Mouse (Mus musculus): ENCODE measurements around the gene Sema6d. TPM values are rescaled to one million over a fixed set of nuclear protein-coding genes. Genes with fewer than 3 reads are reported as not detected.

Gene Sema6d
- total RNA-seq, 2 experiments from 2014 or later, result 21.3 to 27.7 TPM

DNA sequence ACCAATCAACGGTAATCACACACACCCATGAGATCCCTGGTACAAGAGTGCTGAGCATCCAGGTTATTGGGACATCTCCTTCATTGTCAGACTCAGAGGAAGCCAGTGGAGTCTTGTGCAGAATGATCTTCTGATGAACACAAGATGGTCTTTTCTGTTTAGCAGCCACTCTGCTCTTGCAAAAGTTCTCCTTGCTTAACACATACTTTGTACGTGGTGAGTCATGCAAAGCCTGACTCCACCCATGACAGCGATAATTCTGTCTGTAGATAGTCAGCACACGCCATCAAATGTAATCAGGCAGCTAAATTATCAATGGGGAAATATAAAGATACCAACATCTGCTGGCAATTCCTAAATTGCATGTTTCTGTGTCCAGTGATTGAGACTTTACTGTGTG lies 307.0 kb downstream of the Sema6d start:
- no peak for DNase-seq (ENCODE audit: low spot score in 2 of 2)

DNA sequence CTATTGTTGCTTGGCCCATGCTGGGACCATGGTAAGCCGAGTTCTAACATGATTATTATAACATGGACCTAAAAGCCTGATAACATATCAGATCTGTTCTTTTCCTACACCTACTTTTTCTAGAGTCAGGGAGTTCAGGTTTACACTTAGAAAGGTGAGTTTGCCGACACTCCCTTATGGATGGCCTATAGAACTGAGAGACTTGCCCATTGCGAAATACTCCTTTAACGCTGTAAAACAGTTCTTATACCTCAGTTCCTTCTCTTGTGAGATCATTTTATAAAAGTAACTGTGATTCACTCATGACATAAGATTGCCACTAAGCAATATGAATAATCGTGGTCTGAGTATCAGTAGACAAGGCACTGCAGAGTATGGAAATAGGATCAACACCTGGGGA lies 307.5 kb downstream of the Sema6d start:
- no peak for DNase-seq (ENCODE audit: low spot score in 2 of 2)

DNA sequence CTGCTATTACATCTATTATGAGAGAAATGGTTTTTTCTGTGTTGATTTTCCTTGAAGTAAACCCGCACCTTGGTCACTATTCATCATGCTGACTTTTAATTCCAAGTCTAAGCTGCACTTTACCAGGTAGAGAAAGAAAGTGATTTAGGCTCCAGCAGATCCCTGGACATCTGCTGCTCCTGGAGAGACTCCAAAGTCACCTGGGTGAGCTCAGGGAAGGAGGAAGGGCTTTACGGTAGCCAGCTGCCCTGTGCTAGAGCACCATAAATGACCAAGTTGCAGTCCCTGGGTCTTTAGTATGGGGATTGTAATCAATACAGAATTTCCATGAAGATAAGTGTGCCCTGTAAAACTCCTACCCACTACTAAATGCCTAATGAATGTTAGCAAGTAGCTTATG lies 309.8 kb downstream of the Sema6d start:
- DNase-seq (ENCODE audit: low spot score in 2 of 2), result no peak

DNA sequence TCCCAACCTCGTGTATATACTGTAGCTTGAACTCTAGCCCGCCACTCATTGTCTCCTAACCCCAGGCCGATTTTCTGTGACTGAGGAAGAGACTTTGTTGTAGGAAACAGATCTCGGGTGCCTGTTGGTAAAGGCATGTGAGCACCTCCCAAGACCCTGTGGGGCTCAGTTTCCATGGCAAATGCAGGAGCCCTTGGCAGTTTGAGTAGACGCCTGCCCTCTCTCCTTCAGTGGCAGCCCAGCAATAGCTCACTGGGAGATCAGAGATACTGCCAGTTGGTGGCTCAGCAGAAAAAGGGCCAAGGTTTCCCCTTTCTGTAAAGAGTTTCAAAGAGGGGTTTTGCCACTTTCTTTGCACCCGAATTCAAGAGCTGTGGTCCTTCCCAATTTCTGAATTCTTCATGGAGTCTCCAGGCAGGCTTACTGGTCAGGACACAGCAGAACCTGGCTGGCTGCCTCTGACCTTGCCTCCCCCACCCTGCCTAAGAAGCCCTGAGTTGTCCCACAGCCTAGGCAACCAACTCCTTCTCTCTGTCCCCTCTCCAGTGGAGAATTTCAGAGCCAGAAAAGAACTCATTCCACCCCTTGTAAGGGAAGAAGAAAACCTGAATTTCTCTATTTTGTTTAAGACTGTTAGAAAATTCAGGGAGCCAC lies 312.1 kb downstream of the Sema6d start:
- DNase-seq (ENCODE audit: low spot score in 2 of 2), result no peak

DNA sequence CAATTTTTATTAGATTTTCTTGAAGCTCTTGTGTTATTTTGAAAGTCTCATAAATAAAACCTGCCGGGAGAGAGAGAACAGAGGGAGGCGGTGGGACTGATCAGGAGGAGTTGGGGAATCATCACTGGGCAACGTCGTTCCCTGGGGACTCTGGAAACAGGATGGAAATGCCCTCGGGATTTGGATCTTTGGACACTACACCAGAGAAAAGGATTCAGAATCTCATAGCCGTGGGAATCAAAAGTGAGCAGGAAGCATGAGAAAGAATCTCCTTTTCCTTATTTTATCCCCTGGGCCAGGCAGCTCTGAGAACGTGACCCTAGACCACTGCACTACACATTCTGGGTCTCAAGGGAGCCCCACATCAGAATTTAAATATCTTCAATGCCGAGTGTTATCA lies 313.8 kb downstream of the Sema6d start:
- no peak for DNase-seq (ENCODE audit: low spot score in 2 of 2)

DNA sequence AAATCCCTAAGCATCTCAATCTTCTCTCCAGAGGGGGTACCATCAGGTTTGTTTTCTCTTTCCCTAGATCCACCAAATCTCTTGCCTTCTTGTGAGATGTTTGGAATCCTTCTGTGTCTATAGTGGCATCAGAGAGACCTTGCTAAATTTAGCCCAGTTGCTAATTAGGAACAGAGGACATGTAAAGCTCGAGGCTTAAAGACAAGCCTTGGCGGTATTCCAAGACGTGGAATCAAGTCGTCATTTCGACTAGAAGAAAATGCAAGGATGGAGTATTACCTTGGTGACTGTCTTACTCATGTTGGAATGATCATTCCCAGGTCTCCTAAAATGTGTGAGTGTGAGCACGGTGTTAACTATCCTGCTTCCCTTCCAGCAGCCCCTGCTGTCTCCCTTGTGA lies 314.2 kb downstream of the Sema6d start:
- DNase-seq (ENCODE audit: low spot score in 2 of 2), result no peak

DNA sequence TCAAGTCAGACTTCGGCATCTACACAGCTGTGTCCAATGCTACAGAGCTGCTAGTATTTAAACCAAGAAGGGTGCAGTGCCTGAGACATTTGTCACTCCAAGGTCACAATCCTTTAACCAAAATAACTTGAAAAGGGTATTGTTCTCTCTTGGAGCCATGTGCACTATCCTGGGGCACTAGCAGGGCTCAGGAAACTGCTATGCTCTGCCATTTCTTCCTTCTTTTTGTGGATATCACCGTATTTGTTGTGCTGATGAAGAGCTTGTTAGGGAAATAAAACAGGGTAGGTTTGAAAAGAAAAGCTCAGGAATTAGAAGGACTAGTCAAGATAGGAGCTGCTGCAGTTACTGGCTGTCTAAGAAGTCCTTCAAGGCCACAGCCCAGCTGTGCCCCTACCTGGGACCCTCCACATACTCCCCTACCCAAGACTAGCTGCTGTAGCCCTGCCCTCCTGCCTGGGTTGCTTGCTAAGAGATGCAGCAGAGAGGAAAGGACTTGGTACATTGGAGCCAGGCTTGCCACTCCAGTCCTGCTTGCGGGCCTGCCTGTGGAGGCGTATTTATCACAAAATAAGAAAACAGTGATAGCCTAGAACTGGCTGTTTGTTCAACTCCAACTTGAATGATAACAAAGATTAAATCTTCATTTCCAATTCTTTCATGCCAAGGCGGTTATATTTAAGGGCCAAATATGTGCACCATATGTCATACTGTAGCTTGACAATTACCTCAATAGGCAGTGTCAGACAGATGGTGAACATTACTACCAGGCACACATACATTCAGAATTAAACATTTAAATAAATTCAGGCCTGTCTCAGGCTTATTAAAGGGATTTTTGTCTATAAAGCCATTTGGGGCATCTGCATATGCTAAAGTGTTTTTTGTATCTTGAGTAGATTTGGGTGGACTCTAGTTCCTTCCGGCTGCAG lies 315.1 kb downstream of the Sema6d start:
- no peak for DNase-seq (ENCODE audit: low spot score in 2 of 2)

DNA sequence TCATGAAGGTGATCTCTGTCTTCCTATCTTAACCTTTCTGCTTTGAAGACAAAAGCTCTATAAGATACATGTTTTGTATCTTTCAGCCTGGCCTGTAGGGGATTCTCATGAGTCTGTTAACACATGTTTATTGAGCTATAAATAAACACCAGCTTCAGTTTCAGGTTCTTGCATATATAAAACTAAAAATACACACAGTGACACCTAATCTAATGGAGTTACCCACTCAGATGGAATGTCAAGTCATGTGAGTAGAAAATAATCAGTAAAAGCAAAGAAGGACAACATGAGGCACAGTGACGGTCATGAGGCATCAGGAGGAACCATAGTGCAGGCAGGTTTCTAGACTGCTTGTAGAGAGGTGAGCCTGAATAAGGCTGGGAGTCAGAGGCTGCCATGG lies 319.2 kb downstream of the Sema6d start:
- DNase-seq (ENCODE audit: low spot score in 2 of 2), result no peak

DNA sequence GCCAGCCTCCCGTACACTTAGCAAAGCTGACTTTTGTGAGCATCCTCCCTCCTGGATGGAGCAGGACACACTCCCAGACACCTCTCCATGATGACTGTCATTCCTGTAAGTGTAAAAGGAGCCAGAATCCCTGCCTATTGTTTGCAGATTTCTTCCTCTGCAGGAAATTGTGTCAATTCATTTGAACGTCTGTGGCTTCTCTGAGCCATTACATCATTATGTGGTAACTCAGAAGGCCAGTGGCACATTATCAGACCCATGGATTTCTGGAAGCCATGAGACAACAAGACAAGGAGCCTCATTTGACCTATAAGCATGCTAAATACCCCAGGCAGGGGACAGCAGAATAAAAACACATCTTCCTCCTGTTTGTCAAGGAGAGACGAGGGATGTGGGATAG lies 327.0 kb downstream of the Sema6d start:
- no peak for DNase-seq (ENCODE audit: low spot score in 2 of 2)

DNA sequence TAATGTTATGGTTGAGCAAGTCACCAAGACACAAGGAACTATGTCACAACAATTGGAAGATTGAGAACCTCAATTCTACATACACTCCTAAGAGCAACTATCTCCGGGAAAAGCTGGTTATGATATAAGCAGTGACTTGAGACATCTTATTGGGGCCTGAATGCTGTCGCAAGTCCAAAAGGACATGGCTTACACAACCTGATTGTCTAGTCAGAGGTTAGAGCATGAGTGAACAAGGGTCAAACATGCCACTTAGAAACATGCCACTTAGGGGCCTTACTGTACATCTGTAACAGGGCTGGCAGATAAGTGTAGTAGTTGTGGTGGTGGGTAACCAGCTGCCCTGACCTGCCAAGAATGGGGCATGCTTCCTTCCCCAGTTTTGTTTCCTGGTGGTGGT lies 328.6 kb downstream of the Sema6d start:
- DNase-seq (ENCODE audit: low spot score in 2 of 2), result no peak

DNA sequence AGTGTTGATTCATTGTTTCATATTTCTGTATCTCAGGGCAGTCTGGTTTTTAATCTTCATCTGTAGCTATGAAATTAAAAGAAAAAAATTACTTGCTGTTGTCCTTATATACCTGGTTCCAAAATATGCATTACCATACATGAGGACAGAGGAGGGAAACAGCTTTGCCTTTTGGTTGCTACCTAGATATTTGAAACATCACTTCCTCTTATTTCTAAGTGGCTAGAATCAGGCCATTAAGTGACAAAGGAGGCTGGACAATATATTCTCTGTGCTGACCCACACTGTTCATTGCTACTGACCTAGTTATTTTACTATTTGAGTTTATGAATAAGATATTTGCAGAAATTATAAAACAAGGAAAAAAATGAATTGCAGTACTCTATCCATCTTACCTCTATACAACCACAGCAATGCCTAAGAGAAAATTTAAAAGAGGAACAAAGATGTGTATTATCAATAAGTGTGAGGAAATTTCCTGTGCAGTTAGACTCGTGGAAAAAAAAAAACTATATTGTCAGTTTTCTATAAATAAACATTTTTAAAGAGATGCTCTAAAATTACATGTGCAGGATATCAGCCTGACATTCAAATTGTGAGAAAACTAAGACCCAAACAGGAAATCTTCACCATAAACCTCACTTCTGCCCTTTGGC lies 330.5 kb downstream of the Sema6d start:
- no peak for DNase-seq (ENCODE audit: low spot score in 2 of 2)

DNA sequence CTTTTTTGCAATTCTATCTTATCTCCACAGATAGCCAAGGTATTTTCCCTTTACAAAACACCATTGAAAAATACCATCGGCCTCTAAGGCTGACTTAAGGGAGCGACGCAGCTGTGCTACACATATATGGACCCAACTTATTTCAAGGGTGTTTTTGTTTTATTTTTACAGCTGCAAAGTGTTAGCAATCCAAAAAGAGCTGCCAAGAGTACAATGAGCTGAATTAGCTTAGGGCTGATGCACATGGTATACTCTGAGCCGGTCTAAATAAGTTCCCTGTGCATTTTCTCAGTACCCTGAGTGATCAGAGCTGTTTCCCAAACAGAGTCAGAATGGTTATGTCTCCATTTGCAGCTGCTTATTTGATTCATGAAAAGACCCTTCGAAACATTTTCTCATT lies 340.0 kb downstream of the Sema6d start:
- DNase-seq (ENCODE audit: low spot score in 2 of 2), result no peak

DNA sequence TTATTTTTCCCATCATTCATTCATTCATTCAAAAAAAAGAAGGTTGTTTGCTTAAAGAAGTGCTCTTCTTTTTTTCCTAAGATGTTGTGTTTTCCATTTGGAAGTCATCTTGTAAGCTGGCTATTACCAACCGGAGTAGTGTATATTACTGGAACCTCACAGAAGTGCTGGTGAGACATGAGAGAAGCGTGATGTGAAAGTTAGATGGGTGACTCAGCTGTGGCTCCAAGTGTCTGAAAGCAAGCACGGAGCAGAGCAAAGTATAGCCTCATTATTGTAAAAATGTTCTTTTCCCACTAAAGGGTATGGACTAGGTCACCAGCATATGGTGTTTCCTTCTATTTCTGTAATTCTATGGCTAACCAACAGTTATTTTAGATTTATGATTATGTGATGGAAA lies 340.9 kb downstream of the Sema6d start:
- DNase-seq (ENCODE audit: low spot score in 2 of 2), result no peak

DNA sequence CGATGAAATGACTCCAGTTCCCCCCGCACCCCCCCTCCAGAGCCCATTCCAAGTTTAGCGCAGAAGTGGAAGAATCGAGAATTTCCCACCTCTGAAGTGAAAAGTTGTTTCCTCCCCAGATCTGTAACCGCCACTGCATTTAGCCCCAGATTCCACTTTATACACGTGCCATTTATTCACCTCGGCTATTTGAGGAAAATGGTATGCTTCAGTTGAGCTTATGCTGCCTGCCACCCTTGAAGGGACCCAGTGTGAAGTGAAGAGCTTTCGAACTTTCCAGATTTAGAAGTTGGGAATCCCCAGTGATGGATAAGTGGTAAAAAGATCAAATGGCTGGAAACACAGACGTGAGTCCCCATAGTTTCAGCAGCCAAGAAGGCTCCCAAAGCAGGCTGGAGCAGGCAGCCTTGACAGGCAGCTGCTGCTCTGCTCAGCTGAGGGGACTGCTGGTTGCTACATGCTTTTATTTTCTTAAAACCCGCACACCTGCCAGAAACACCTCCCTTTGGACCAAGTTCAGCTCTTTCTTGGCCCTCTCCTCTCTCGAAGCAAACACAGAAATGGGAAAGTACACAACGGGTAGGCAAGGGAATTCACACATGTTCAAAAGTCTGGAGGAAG lies 345.7 kb downstream of the Sema6d start:
- DNase-seq (ENCODE audit: low spot score in 2 of 2), result no peak

DNA sequence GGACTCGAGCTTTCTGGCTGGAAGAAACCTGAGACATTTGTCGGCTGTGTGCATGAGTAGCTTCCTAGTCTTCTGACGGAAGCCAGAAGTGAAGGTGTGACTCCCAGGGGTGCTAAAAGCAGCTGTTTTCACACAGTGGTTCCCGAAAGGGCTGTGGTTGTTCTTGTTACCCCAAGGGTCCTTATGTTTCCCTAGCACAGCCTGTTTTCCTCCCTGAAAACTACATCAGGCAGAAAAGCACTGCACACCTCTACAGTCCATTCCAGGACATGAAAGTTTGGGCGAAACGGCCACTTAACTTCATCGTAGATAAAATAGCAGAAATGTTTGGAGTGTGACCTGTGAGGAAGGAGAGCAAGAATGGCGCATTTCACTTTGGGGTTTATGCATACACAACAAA lies 346.9 kb downstream of the Sema6d start:
- DNase-seq (ENCODE audit: low spot score in 2 of 2), result no peak

DNA sequence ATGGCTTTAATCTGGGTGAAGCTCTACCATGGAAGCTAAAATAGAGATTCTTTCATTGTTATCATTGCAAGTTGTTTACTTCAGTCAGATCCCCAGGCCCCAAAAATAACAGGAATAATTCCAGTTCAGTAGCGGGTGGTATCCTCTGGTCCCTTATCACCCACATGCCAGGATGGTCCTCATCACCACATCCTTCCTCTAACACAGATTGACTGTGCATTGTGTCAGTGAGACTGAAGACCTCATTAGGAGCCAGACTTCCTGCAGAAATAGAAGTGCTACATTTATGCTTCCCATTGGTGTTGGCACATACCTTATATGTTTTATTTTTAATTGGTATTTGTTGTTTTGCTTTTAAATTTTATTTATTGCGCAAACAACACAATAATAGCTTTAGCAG lies 354.4 kb downstream of the Sema6d start:
- DNase-seq (ENCODE audit: low spot score in 2 of 2), result no peak

DNA sequence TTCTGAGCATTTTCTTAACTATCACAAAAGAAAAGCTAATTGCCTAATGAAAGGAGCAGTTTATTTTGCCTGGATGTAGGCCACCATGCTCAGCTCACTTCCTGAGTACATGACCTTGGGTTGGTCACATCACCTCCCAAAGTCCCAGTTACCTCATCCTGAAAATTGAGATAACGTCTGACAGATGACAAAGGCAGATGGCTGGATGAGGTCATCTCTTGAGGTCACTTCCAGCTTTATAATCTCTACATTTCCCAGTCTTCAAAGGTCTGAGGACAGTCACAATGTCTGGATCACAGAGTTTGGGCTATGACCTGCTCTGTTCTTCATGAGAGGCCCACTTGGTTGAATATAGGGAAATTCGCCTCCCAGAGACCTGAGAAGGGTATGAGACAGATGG lies 366.1 kb downstream of the Sema6d start:
- DNase-seq (ENCODE audit: low spot score in 2 of 2), result no peak

DNA sequence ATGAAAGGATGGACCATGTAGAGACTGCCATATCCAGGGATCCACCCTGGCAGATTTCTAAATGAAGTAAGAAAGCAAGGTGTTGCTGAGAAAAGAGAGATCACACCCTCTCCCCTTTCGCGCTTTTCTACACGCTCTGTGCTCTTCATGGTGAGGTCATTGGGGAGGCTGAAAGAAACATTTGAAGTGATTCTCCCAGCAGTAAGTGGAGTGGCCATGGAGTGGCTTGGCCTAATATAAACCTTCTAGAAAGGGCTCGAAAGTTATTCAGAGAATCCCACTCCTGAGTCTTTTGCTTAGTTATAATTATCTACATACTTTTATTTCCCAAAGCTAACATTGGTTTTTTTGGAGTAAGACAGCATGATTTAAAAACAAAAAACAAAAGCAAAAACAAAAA lies 367.2 kb downstream of the Sema6d start:
- DNase-seq (ENCODE audit: low spot score in 2 of 2), result no peak

DNA sequence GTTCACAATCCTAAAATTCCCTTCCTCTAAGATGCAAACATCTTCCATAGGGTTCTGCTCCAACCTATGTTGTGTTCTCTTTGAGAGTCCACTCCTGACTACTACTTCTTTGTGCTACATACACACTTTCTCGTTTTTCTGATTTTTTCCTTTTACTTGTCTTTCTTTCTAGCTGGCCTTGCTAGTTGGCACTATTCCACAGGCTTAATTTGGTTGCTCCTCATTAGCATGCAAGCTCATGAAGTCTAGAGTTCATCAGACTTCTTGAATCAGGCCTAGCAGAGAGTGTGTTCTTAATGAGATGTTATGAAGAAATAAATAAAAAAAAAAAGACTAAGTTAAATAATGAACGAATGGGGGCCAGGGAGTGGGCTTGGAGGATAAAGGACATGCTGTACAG lies 368.3 kb downstream of the Sema6d start:
- no peak for DNase-seq (ENCODE audit: low spot score in 2 of 2)

DNA sequence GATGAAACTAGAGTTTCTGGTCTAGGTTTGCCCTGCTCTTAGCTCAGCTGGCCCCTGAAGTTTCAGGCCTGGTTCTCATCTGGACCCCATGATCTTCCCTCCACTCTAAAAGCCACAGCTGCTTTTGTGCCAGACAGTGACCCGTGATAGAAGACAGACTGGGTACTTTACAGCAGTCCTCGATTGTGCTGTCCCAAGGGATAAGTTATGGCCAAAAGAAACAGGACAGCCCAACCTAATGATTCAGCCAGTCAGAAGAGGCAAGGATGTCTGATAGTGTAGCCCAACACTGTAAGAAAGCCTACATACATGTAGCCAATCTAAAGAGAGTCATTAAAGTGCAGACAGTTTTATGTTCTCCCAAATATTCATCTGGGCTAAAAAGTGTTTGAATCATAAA lies 371.2 kb downstream of the Sema6d start:
- no peak for DNase-seq (ENCODE audit: low spot score in 2 of 2)

DNA sequence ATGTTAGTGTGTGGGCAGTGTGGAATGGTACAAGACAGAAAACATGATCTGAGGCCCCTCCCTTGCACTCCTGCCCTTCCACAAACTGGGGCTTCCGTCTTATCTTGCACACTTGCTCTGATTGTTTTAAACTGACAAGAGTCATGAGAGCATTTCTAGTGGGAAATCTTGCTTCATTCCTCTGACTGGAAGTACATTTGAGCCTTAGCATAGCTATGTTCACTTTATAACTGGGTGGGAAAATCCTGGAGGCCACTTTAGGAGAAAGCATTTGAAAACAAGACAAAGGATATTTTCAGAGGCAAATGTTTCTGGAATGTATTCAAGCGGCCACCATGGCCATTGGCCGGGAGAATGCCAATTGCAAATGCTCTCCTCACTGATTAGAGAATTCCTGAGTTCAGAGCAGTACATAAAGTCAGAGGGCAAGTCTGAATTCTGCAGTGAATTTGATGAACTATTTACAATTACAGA lies 371.6 kb downstream of the Sema6d start:
- DNase-seq (ENCODE audit: low spot score in 2 of 2), result no peak

Data from adrenal gland, postnatal 4 days (tissue).